Mouse (Mus musculus): ENCODE results near the gene Ndnf.

DNA sequence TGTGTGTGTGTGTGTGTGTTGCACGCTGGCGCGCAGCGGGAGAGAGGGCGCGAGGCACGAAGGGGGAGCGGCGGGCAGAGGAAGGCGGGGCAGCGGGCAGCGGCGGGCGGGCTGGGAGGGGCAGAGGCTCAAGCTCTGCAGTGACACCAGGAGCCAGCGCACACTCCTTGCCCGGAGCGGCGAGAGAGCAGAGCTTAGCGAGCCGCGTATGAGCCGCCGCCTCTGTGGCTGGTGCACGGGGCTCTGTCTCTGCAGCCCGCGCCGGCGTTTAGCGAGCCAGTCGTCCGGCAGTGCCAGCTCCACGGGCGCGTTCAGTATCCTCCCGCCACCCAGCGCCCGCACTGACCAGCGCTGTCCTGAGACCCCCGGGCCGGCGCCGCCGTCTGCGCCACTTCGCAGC, at the start of gene Ndnf:
- no peak for TF ChIP-seq MYOG (IDR thresholded peaks at IDR 0.05; ENCODE audit: control insufficient read depth in 1 of 3, insufficient read depth in 1 of 3, insufficient read length in 2 of 3, low read depth in 2 of 3)
- no peak for TF ChIP-seq POLR2A (IDR thresholded peaks at IDR 0.05; ENCODE audit: insufficient read length, low read depth)

Data from myocyte (in vitro differentiated cells).